Mouse (Mus musculus) liver, postnatal 0 days (tissue): ENCODE data around the gene Spn.

Source experiments
- CTCF ChIP-seq: sonication (generic); IDR thresholded peaks from 2 replicates; pipeline ENCODE4 v1.5.1; 2016; ENCODE audit warnings: antibody characterized with exemption, low read depth
- EP300 ChIP-seq: IDR thresholded peaks from 2 replicates; pipeline ENCODE4 v1.6.1; 2016; ENCODE audit warnings: antibody characterized with exemption, low read depth, mild to moderate bottlenecking

- no peak for TF ChIP-seq CTCF
- no peak for TF ChIP-seq EP300
Observed at GRCm38 (mm10) chr7:127088083-127088482, 49.5 kb downstream of the Spn start.
